Mouse (Mus musculus): ENCODE results near the gene Laptm4a.

GRCm38 (mm10) chr12:8881736-8882135 lies 39.7 kb upstream of the Laptm4a start:
- TF ChIP-seq CTCF (IDR thresholded peaks at IDR 0.05; ENCODE audit: borderline replicate concordance, extremely low read depth, insufficient read depth, insufficient read length) (peak; percentile 11; the same call in 1 of the 2 replicates), POLR2A (IDR thresholded peaks at IDR 0.05; ENCODE audit: borderline replicate concordance, extremely low read depth, insufficient read depth, insufficient read length, poor library complexity, severe bottlenecking) (no peak)

Data from brain, embryonic 14.5 days (tissue).